Mouse (Mus musculus): ENCODE measurements at regions not wholly inside any gene's neighbourhood (a gene's known extent, or its start where the extent isn't known, plus 50 kb on each side); places are given as distances from the start of the nearest gene placed in this dataset.

GRCm38 (mm10) chr13:44362293-44363005 lies 366.8 kb upstream of the Jarid2 start:
- DNase-seq, result no peak

- DNase-seq, result no peak
Observed at GRCm38 (mm10) chr13:44363016-44363415, 366.3 kb upstream of the Jarid2 start.

GRCm38 (mm10) chr13:44369301-44369700 lies 360.0 kb upstream of the Jarid2 start:
- DNase-seq, result no peak

GRCm38 (mm10) chr13:44372361-44372877 lies 356.9 kb upstream of the Jarid2 start:
- no peak for DNase-seq

- DNase-seq, result no peak
Observed at GRCm38 (mm10) chr13:44375476-44376159, 353.7 kb upstream of the Jarid2 start.

GRCm38 (mm10) chr13:44376160-44376488 lies 353.1 kb upstream of the Jarid2 start:
- DNase-seq, result no peak

GRCm38 (mm10) chr13:44381721-44382450 lies 347.4 kb upstream of the Jarid2 start:
- DNase-seq, result no peak

- DNase-seq, result no peak
Observed at GRCm38 (mm10) chr13:44383322-44383721, 346.0 kb upstream of the Jarid2 start.

GRCm38 (mm10) chr13:44386767-44387166 lies 342.5 kb upstream of the Jarid2 start:
- DNase-seq, result no peak

GRCm38 (mm10) chr13:44389696-44390095 lies 339.6 kb upstream of the Jarid2 start:
- DNase-seq, result no peak

GRCm38 (mm10) chr13:44390666-44391390 lies 338.4 kb upstream of the Jarid2 start:
- no peak for DNase-seq

GRCm38 (mm10) chr13:44394016-44394415 lies 335.3 kb upstream of the Jarid2 start:
- DNase-seq, result no peak

- DNase-seq, result no peak
Observed at GRCm38 (mm10) chr13:44398613-44399369, 330.5 kb upstream of the Jarid2 start.

GRCm38 (mm10) chr13:44399370-44399685 lies 329.9 kb upstream of the Jarid2 start:
- no peak for DNase-seq

- no peak for DNase-seq
Observed at GRCm38 (mm10) chr13:44399831-44400321, 329.4 kb upstream of the Jarid2 start.

- no peak for DNase-seq
Observed at GRCm38 (mm10) chr13:44404010-44404575, 325.2 kb upstream of the Jarid2 start.

GRCm38 (mm10) chr13:44407307-44407706 lies 322.0 kb upstream of the Jarid2 start:
- no peak for DNase-seq

GRCm38 (mm10) chr13:44408619-44408959 lies 320.7 kb upstream of the Jarid2 start:
- no peak for DNase-seq

GRCm38 (mm10) chr13:44408960-44409719 lies 320.1 kb upstream of the Jarid2 start:
- DNase-seq, result peak; percentile 28

GRCm38 (mm10) chr13:44409720-44410047 lies 319.6 kb upstream of the Jarid2 start:
- no peak for DNase-seq

- DNase-seq, result no peak
Observed at GRCm38 (mm10) chr13:44411781-44412496, 317.3 kb upstream of the Jarid2 start.
